Mouse (Mus musculus) limb, embryonic 13.5 days (tissue): ENCODE data around the gene Gm5148. TPM values are rescaled to one million over a fixed set of nuclear protein-coding genes. Genes with fewer than 3 reads are reported as not detected.

Experiments used
- ATAC-seq: fragments of 200-750 bp; cut with Nextera tagmentation; 2 replicates; pipeline ENCODE4 v1.8.0; 2017; ENCODE audit warnings: low read depth, moderate number of reproducible peaks, moderate TSS enrichment; ENCODE audit not compliant: low FRiP score
- H3K27ac ChIP-seq: fragments of 300-500 bp; sonication (generic); 2 replicates; pipeline ENCODE4 v1.5.1; 2015; ENCODE audit warnings: inconsistent platforms, mild to moderate bottlenecking, moderate library complexity
- H3K27me3 ChIP-seq: fragments of 300-500 bp; sonication (generic); 2 replicates; pipeline ENCODE4 v1.6.1; 2015; ENCODE audit warnings: mild to moderate bottlenecking, inconsistent platforms
- H3K36me3 ChIP-seq: fragments of 300-500 bp; sonication (generic); 2 replicates; pipeline ENCODE4 v1.6.1; 2015; ENCODE audit warnings: inconsistent platforms, mild to moderate bottlenecking, moderate library complexity
- H3K4me1 ChIP-seq: fragments of 300-500 bp; sonication (generic); 2 replicates; pipeline ENCODE4 v1.6.1; 2015; ENCODE audit warnings: inconsistent platforms
- H3K4me2 ChIP-seq: fragments of 300-500 bp; sonication (generic); replicated peaks from 2 replicates; pipeline ENCODE4 v1.6.1; 2015; ENCODE audit warnings: inconsistent platforms, mild to moderate bottlenecking, moderate library complexity
- H3K4me3 ChIP-seq: fragments of 300-500 bp; sonication (generic); 2 replicates; pipeline ENCODE4 v1.5.1; 2015; ENCODE audit warnings: moderate library complexity, mild to moderate bottlenecking, inconsistent platforms
- H3K9ac ChIP-seq: fragments of 300-500 bp; sonication (generic); 2 replicates; pipeline ENCODE4 v1.6.1; 2015; ENCODE audit warnings: mild to moderate bottlenecking, inconsistent platforms
- H3K9me3 ChIP-seq: fragments of 300-500 bp; sonication (generic); 2 replicates; pipeline ENCODE4 v1.6.1; 2016; ENCODE audit warnings: inconsistent platforms
- WGBS: fragments of 180-500 bp; shearing (Covaris S2); methylation state at CpG from one replicate; pipeline ENCODE4 v1.1.7; 2015; 5-methylcytosine and 5-hydroxymethylcytosine counted together
- polyA plus RNA-seq: library from polyadenylated mRNA; unstranded; fragments of >200 nt; fragmentation: Nextera tagmentation; extraction: Ambion mirVana; gene quantifications from 2 replicates; pipeline ENCODE4 v1.2.1, GENCODE M21; 2015

Gm5148 gene
- polyA plus RNA-seq, 1 experiment from 2014 or later, result 7.5 TPM

DNA sequence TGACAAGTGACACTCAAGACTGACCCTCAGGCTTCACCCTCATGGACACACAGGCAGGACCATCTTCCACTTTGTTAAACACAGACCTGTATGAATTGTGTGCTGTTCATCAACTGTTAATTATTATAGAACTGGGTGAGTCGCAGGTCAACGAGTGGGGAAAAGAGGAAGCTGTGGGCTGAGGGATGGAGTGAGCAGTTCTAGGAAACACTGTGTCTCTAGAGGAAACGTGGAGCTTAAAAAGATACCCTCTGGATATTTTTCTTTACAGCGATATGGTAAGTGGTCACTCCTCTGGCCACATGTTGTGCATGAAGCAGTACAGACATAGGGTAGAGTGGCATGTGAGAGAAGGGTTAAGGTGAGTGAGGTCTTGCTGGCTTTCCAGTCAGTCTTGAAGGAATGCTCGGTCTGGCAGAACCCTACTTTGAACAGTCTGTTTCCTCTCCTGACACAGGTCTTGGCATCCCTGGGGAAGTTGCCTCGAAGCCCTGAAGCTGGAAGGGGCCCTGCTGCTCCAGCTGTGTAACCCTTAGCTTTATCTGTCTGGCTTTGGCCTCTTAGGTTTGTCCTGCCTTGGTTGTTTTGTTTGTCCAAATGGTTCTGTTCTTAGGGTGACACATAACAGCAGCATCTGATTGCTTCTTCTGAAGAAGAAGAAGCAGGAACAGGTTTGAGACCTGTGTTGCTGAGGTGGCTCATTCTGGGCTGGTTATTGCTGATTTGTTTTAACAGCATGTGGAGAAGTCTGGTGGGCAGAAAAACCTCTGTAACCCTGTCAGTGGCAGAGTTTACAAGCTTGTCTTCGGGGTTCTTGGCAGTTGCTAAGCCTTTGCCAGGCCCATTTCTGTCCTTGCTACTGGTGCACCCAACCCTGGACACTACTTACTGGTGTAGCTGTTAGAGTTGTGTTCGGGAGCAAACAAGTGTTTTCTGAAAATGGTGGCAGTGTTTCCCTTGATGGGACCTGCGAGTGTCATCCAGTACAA is 4.1 kb upstream of the Gm5148 start:
- Histone ChIP-seq H3K4me3 (no peak overlapping the region), H3K9me3 (no peaks in the 10 kb centered on the region), H3K4me1 (peaks cover 63% of the 10 kb centered on the region), H3K27me3 (no peaks in the 10 kb centered on the region), H3K36me3 (no peaks in the 10 kb centered on the region), H3K27ac (0 out of 2 replicates have a peak overlapping the region, but pooled peaks have one; percentile 40), H3K9ac (no peak overlapping the region), H3K4me2 (no peak overlapping the region)
- ATAC-seq, result no peak
- 61% methylated on average over 9 of the region's 9 CpGs for WGBS

DNA sequence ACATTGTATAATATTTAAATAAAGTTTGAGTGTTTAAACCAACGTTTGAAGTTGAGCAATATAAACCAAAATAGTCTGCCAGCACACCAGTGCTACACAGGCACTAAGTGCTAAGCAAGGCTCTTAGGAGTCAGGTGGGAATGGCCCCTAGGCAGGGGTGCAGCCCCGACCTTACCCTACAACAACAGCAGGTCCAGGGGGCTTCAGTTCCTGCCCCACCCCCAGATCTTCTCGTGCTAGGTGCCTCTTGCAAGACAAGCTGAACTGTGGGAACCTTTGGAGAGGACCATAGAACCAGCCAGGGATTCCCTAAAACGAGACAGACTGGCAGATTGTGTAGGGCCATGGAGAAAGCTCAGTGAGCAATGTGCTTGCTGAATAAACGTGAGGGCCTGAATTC is 3.1 kb upstream of the Gm5148 start:
- Histone ChIP-seq H3K27me3 (no peaks in the 10 kb centered on the region), H3K4me3 (no peak overlapping the region), H3K36me3 (no peaks in the 10 kb centered on the region), H3K27ac (no peak overlapping the region), H3K4me2 (no peak overlapping the region), H3K9me3 (no peaks in the 10 kb centered on the region), H3K4me1 (peaks cover 63% of the 10 kb centered on the region), H3K9ac (no peak overlapping the region)
- 75% methylated on average over 5 of the region's 5 CpGs for WGBS
- no peak for ATAC-seq

DNA sequence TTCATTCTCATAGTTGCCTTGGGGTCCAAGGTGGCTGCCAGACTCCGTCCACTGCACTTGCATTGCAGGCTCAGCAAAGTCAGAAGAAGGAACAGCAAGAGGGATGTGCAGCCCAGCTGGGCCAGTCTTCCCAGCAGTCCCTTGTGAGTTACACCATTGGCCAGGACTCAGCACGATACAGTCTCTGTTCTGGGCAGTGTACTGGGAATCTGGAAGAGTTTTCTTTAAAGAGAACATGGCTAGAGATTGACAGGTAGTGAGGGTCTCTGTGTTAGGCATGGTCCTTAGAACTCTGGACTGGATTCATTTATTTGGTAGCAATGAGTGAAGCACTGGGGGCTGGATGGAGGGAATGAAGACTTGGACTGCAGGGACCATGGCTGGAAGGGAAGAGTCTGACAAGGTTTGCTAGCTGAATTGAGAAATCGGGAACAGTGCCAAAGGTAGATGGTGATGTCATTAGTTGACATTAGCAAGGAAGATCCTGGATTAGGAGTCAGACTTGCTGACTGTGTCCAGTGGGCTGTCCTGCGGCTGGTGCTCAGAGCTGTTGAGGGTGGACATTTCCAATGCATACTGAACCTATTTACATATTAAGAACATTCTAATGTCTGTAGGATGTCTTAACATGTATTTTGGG is 2.3 kb upstream of the Gm5148 start:
- Histone ChIP-seq H3K27ac (no peak overlapping the region), H3K27me3 (no peaks in the 10 kb centered on the region), H3K9ac (no peak overlapping the region), H3K4me1 (peaks cover 57% of the 10 kb centered on the region), H3K36me3 (no peaks in the 10 kb centered on the region), H3K4me3 (no peak overlapping the region), H3K4me2 (no peak overlapping the region), H3K9me3 (no peaks in the 10 kb centered on the region)
- WGBS, result 80% methylated on average over 4 of the region's 4 CpGs
- no peak for ATAC-seq

DNA sequence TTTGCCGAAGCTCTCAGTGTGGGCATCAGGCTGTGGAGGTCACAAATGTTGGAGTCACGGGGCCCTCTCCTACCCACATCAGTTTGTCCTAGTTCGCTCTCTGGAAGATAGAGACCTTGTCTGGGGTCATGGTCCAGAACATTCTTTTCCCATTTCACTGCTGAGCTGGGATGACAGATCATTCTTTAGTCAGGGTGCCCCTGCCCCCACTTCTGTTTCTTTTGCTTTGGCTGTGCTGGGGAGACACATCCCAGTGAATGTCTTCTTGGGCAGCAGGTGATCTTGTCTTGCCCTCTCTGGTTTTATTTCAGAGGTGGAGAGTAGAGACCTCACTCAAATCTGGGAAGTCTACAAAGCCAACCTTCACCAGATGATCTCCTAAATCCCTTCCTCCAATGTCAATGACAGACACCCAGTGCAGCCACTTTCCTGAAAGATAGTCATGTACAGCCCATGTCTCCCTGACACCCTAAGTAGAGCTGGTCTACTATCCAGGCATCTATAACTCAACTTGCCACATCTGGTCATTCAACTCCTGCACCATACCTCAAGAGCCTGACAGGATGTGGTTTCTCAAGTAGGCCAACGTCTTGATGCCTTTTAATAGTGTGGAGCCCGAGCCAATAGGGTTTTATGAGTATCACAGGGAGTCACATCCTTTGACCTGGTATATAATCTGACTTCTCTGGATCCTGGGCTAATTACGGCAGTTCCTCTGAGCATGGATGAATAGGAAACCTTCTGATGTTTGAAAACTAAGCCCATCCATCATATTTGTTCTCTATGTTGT is 851 bp upstream of the Gm5148 start:
- no peaks in the 10 kb centered on the region for H3K9me3 ChIP-seq
- no peak for ATAC-seq
- peak overlapping the region; percentile 88; the same call in 1 of the 2 replicates for H3K27ac ChIP-seq
- peak overlapping the region; percentile 45; the same call in 1 of the 2 replicates for H3K4me3 ChIP-seq
- H3K27me3 ChIP-seq, result no peaks in the 10 kb centered on the region
- peaks cover 48% of the 10 kb centered on the region for H3K4me1 ChIP-seq
- no peaks in the 10 kb centered on the region for H3K36me3 ChIP-seq
- no peak overlapping the region for H3K9ac ChIP-seq
- peak overlapping the region; percentile 78 for H3K4me2 ChIP-seq
- 63% methylated on average over 6 of the region's 6 CpGs for WGBS

DNA sequence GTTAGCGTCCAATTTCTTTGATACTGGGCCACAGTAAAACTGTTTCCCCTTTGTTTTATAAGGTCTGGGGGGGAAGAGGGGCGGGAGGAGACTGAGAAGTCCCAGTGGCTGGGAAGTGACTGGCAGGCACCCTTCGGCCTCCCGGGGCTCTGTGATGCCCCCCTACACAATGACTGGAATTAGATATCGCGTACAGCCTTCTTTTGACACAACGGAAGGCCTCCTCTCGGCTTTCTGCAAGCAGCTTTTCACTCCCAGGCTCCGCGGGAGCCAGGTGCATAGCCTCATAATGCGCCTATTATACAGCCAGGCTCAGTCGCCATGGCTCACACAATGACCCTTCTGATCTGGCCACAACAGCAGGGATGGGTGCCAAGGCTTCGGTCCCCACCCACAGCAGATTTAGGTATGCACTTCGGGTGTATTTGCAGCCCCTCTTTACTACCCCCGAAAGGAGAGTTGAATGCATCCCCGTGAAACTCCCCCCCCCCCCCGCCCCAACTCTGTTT is 574 bp downstream of the Gm5148 start:
- ATAC-seq, result peak; percentile 33
- Histone ChIP-seq H3K9ac (peak overlapping the region; percentile 56), H3K4me2 (peak overlapping the region; percentile 78), H3K27me3 (no peaks in the 10 kb centered on the region), H3K4me1 (peaks cover 36% of the 10 kb centered on the region), H3K36me3 (no peaks in the 10 kb centered on the region), H3K9me3 (no peaks in the 10 kb centered on the region), H3K4me3 (peak overlapping the region; percentile 45), H3K27ac (peak overlapping the region; percentile 88)
- WGBS, result 1% methylated on average over 17 of the region's 17 CpGs

DNA sequence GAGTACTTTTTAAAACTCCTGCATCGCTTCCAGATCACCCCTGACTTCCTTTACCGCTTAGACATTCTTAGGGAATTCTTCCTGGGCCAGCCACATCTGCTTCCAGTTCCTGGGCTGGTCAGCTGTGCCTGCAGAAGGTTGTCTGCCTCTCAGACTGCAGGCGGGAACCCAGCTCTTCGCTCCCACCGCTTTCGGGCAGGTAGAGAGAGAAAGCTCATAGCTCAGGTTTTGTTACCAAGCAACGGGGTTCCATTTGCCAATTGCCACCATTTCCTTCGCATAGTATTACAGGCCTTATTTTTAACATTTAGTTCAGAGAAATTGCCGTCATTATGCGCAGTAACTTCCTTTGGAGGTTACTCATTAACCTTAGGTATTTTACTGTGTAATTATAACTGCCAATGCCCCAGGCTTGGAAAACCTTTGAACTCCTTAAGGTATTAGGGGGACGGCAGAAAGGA is 1.2 kb downstream of the Gm5148 start:
- Histone ChIP-seq H3K27me3 (no peaks in the 10 kb centered on the region), H3K9me3 (no peaks in the 10 kb centered on the region), H3K4me2 (peak overlapping the region; percentile 78), H3K36me3 (no peaks in the 10 kb centered on the region), H3K4me1 (peaks cover 29% of the 10 kb centered on the region), H3K27ac (peak overlapping the region; percentile 88), H3K4me3 (peak overlapping the region; percentile 45), H3K9ac (peak overlapping the region; percentile 56; the same call in 1 of the 2 replicates)
- peak; percentile 45; the same call in 1 of the 2 replicates for ATAC-seq
- 1% methylated on average over 11 of the region's 11 CpGs for WGBS

DNA sequence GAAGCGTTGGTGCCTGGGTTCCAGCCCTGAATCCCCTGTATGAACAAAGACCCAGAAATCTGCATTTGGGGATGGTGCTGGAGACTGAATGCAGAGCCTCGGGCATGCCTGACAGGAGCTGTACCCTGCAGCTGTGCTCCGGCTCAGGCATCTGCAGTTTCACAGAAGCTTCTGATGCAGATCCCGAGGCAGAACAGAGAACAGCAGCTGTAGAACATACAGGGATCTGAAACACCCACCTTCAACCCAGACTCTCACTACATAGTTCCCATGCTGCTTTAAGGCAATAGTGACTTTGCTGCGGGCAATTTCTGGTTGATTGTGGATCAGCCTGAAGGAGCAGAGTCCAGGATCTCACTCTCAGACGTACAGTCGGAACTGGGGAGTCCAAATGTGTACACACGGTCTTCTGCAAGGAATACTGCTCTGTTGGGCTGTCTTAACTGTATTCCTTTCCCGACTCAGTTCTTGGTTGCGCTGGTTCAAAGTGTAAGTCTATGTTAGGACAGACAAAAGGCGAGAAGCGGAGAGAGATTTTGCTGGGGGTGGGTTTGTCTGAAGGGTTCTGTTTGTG is 1.7 kb downstream of the Gm5148 start:
- Histone ChIP-seq H3K9ac (0 out of 2 replicates have a peak overlapping the region, but pooled peaks have one; percentile 31), H3K36me3 (no peaks in the 10 kb centered on the region), H3K4me2 (peak overlapping the region; percentile 78), H3K27ac (peak overlapping the region; percentile 88), H3K4me1 (peaks cover 27% of the 10 kb centered on the region), H3K9me3 (no peaks in the 10 kb centered on the region), H3K27me3 (no peaks in the 10 kb centered on the region), H3K4me3 (peak overlapping the region; percentile 45)
- no peak for ATAC-seq
- WGBS, result 33% methylated on average over 12 of the region's 12 CpGs

DNA sequence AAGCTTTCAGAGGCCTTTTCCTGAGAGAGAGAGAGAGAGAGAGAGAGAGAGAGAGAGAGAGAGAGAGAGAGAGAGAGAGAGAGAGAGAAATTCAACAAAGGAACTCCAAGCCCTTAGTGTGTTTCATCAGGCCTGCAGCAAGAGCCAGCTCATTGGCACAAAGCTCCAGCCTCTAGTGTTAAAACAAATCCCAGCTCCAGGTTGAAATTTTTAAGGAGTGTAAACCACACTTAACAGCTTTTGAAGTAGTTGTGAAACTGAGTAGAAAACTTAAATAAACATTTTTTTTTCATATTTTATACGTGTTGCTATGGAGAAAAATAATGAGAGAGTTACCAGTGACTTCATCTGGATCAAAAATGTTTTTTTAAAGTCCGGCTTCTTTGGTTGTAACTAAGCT is 7.3 kb downstream of the Gm5148 start:
- H3K36me3 ChIP-seq, result no peaks in the 10 kb centered on the region
- no peak overlapping the region for H3K9ac ChIP-seq
- H3K4me2 ChIP-seq, result no peak overlapping the region
- 51% methylated on average over 2 of the region's 2 CpGs for WGBS
- H3K4me3 ChIP-seq, result no peak overlapping the region
- no peaks in the 10 kb centered on the region for H3K27me3 ChIP-seq
- H3K4me1 ChIP-seq, result peaks cover 20% of the 10 kb centered on the region
- no peak for ATAC-seq
- no peak overlapping the region for H3K27ac ChIP-seq
- no peaks in the 10 kb centered on the region for H3K9me3 ChIP-seq

DNA sequence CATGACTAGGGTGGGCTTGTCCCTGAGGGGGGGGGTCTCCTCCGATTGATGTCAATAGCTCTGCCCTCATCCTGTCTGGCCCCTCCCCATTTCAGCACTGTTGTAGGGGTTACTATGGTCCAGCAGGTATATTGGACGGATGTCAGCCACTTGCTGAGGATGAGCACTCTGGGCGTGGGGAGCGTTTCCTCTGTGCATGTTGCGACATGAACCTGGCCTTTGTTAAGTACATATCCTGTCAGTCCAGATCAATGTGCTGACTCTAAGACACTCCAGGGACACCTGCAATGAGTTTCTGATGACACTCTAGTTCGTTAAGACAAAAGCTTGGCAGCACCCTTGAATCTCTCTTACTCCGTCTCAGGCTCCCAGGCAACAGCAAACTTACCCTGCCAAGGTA is 8.6 kb downstream of the Gm5148 start:
- H3K27ac ChIP-seq, result no peak overlapping the region
- no peak overlapping the region for H3K4me3 ChIP-seq
- H3K27me3 ChIP-seq, result no peaks in the 10 kb centered on the region
- no peaks in the 10 kb centered on the region for H3K9me3 ChIP-seq
- H3K4me2 ChIP-seq, result no peak overlapping the region
- no peak overlapping the region for H3K9ac ChIP-seq
- H3K36me3 ChIP-seq, result no peaks in the 10 kb centered on the region
- WGBS, result 78% methylated on average over 7 of the region's 7 CpGs
- peak; percentile 10; the same call in 1 of the 2 replicates for ATAC-seq
- H3K4me1 ChIP-seq, result peaks cover 24% of the 10 kb centered on the region

DNA sequence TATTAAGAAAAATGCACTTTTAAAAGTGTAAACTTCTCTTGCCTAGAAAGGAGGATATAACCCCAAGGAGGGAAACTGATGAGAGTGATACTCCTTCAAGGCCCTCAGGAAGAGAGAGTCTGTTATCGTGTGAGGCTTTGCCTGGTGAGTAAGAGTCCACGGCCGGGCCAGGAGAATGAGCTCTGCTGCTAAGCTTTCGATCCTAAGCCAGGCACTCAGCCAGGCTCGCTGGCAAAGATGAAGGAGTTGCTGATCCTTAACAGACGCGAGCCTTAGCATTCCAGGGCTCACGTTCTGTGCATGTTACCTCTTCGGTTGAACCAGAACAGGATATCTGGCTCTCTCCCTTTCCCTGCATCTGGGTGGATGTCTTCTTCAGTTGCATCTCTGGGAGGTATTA is 11.8 kb downstream of the Gm5148 start:
- Histone ChIP-seq H3K4me3 (no peak overlapping the region), H3K27me3 (no peaks in the 10 kb centered on the region), H3K4me2 (no peak overlapping the region), H3K36me3 (no peaks in the 10 kb centered on the region), H3K27ac (peak overlapping the region; percentile 83), H3K4me1 (peaks cover 24% of the 10 kb centered on the region), H3K9me3 (no peaks in the 10 kb centered on the region), H3K9ac (no peak overlapping the region)
- 23% methylated on average over 9 of the region's 9 CpGs for WGBS
- ATAC-seq, result peak; percentile 79; the same call in 1 of the 2 replicates

DNA sequence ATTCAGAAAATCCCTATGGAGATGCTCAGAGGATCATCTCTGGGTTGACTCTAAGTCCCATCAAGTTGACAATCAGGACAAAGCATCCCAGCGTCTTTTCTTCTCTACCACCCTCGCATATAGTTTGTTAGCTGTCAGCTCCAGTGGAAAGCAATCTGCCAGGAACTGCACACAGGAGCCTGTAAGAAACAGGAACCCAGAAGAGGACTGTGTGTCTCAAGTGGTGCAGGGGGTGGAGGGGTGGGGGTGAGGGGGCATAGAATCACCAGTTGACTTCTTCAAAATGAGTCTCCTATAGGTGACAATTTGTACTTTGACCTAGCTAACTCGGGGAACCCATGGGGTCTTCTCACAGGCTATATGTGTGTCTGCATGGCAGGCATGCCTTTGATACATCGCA is 12.7 kb downstream of the Gm5148 start:
- H3K9ac ChIP-seq, result no peak overlapping the region
- no peak overlapping the region for H3K4me3 ChIP-seq
- no peak overlapping the region for H3K4me2 ChIP-seq
- H3K36me3 ChIP-seq, result no peaks in the 10 kb centered on the region
- H3K4me1 ChIP-seq, result peaks cover 21% of the 10 kb centered on the region
- ATAC-seq, result no peak
- WGBS, result 79% methylated on average over 4 of the region's 4 CpGs
- H3K27ac ChIP-seq, result peak overlapping the region; percentile 83
- H3K27me3 ChIP-seq, result no peaks in the 10 kb centered on the region
- H3K9me3 ChIP-seq, result no peaks in the 10 kb centered on the region
